Mouse (Mus musculus) heart, postnatal 4 days (tissue): ENCODE results near the gene Kifc1. TPM values are rescaled to one million over a fixed set of nuclear protein-coding genes. Genes with fewer than 3 reads are reported as not detected.

Experiments
- DNase-seq: peaks from one replicate; pipeline ENCODE4 v3.0.0; 2021
- total RNA-seq, 2 experiments: library from RNA; stranded (reverse); gene quantifications; 2 replicates each; pipeline ENCODE4 v1.2.3; 2021

Gene Kifc1
- total RNA-seq = 10 to 100 TPM; 40.2 to 42.7 TPM

GRCm38 (mm10) chr17:33890533-33891059 is at the start of gene Kifc1:
TSS of gene Kifc1 (minus strand) at chr17:33890661.
- peak; percentile 100 for DNase-seq

- no peak for DNase-seq
These were observed 48.3 kb upstream of the Kifc1 start for GRCm38 (mm10) chr17:33938783-33939182.

- DNase-seq = no peak
These were observed 46.5 kb upstream of the Kifc1 start for GRCm38 (mm10) chr17:33936993-33937392.

- DNase-seq = no peak
These were observed 45.1 kb upstream of the Kifc1 start for GRCm38 (mm10) chr17:33935422-33936055.

GRCm38 (mm10) chr17:33932970-33933369 is 42.5 kb upstream of the Kifc1 start:
- no peak for DNase-seq

GRCm38 (mm10) chr17:33932448-33932847 is 42.0 kb upstream of the Kifc1 start:
- no peak for DNase-seq

- no peak for DNase-seq
These were observed 41.5 kb upstream of the Kifc1 start for GRCm38 (mm10) chr17:33931947-33932346.

- DNase-seq = no peak
These were observed 40.9 kb upstream of the Kifc1 start for GRCm38 (mm10) chr17:33931159-33931866.

- DNase-seq = peak; percentile 51
These were observed 40.1 kb upstream of the Kifc1 start for GRCm38 (mm10) chr17:33930280-33931158.

- peak; percentile 97 for DNase-seq
These were observed 39.2 kb upstream of the Kifc1 start, which contains the start of gene Rgl2 for GRCm38 (mm10) chr17:33929371-33930279. TSS of gene Rgl2 (plus strand) at chr17:33929543.

GRCm38 (mm10) chr17:33928251-33928947 is 37.9 kb upstream of the Kifc1 start:
- no peak for DNase-seq

GRCm38 (mm10) chr17:33926207-33926932 is 35.9 kb upstream of the Kifc1 start:
- DNase-seq = no peak

GRCm38 (mm10) chr17:33925406-33926116 is 35.1 kb upstream of the Kifc1 start:
- DNase-seq = no peak

GRCm38 (mm10) chr17:33924577-33925283 is 34.3 kb upstream of the Kifc1 start:
- peak; percentile 65 for DNase-seq

- no peak for DNase-seq
These were observed 30.9 kb upstream of the Kifc1 start for GRCm38 (mm10) chr17:33921361-33921760.

GRCm38 (mm10) chr17:33920282-33921097 is 30.0 kb upstream of the Kifc1 start:
- peak; percentile 89 for DNase-seq

- peak; percentile 85 for DNase-seq
These were observed 29.2 kb upstream of the Kifc1 start for GRCm38 (mm10) chr17:33919351-33920281.
